In the genomic region with DNA sequence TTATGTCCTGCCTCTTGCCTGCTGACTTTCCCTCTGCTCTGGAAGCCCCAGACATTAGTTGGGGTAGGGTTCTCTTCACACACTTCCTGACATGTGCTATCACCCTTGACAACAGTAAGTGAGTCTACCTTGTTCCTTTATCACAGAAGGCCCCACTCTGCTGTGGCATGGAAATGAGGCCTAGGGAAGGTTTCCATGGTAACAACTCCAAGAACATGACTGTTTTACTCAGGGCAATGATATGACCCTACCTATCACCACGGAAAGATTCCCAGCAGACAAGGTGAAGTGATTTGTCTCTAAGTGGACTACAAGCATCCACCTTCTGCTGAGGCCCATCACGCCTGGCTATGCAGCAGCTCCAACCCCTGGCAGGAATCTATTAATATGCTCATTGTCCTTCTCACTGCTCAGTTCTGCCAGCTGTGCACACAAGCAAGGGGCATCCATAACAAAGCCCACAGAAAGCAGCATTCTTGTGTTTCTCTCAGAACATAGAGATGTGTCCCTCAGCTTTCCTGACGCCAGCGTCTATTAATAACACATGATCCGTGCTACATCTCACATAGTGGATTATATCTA, we compare ENCODE assay signal across 23 mouse cellular contexts.
DNase-seq lines count a peak whose midpoint lies in the region; ATAC-seq and TF ChIP-seq lines count a peak whose summit lies in the region.
"Had no signal": no experiment of that assay in that cellular context is flagged by ENCODE, and none has a peak within 500 bp of the region (broad histone marks: within the 10 kb centered on the region; RNA-seq: fewer than 3 reads in every experiment).

No protein-coding gene starts in this region.

- peak overlapping the region; percentile 32 for H3K27ac ChIP-seq in hindbrain, embryonic 15.5 days (replicated peaks)
- no peak overlapping the region for H3K27ac ChIP-seq in hindbrain, embryonic 11.5 days (ENCODE audit: low read depth, low read length)
- H3K27ac ChIP-seq in left cerebral cortex, adult 2 months = peak overlapping the region; percentile 50; the same call in 1 of the 2 replicates
- H3K27ac ChIP-seq in midbrain, postnatal 0 days (ENCODE audit: low read depth, low read length) = peak overlapping the region; percentile 51
- H3K27ac ChIP-seq: embryonic facial prominence, embryonic 15.5 days; heart, embryonic 10.5 days; intestine, embryonic 15.5 days; limb, embryonic 10.5 days; neural tube, embryonic 13.5 days; stomach, postnatal 0 days had no signal

- no peak for TF ChIP-seq CTCF in left cerebral cortex, adult 2 months (IDR thresholded peaks at IDR 0.05)
- TF ChIP-seq CTCF in brain, embryonic 14.5 days (IDR thresholded peaks at IDR 0.05; ENCODE audit: borderline replicate concordance, extremely low read depth, insufficient read depth, insufficient read length) = no peak
- TF ChIP-seq CTCF in midbrain, postnatal 0 days (IDR thresholded peaks at IDR 0.05) = no peak

- no peak for TF ChIP-seq POLR2A in brain, embryonic 14.5 days (IDR thresholded peaks at IDR 0.05; ENCODE audit: borderline replicate concordance, extremely low read depth, insufficient read depth, insufficient read length, poor library complexity, severe bottlenecking)

- intact Hi-C loops in left cerebral cortex, adult 2 months (cut with DNase I) = no loop called here
- intact Hi-C loops in left cerebral cortex, postnatal 36 days (cut with DNase I) = no loop called here

- peak; percentile 59; the same call in 1 of the 2 replicates for ATAC-seq in hindbrain, embryonic 15.5 days (ENCODE audit: low FRiP score, low read depth)
- no peak for ATAC-seq in hindbrain, embryonic 11.5 days (ENCODE audit: low FRiP score)
- ATAC-seq in midbrain, postnatal 0 days (ENCODE audit: low FRiP score) = peak; percentile 56; the same call in 1 of the 2 replicates
- ATAC-seq: intestine, embryonic 15.5 days had no signal

- DNase-seq in hindbrain, embryonic 11.5 days (ENCODE audit: low spot score) = no peak
- no peak for DNase-seq in left cerebral cortex, adult 2 months (ENCODE audit: extremely low spot score in 1 of 2, low spot score in 2 of 2)
- no peak for DNase-seq in left cerebral cortex, postnatal 36 days (ENCODE audit: low spot score in 2 of 2)
- DNase-seq in brain, embryonic 14.5 days (ENCODE audit: low read depth) = peak; percentile 44
- no peak for DNase-seq in midbrain, postnatal 0 days (ENCODE audit: low spot score)
- DNase-seq in right cerebral cortex, postnatal 36 days (ENCODE audit: low spot score in 2 of 2) = no peak
- DNase-seq: adrenal gland, postnatal 10 days; cerebellum, adult 8-10 months; gastrocnemius, postnatal 10 days; heart, postnatal 4 days; kidney, adult 8-10 months; kidney, postnatal 10 days; liver; lung, postnatal 4 days; thymus, adult 2 months; thymus, postnatal 4 days had no signal

- WGBS in hindbrain, embryonic 15.5 days = 77% methylated on average over 5 of the region's 5 CpGs
- WGBS in hindbrain, embryonic 11.5 days = 91% methylated on average over 5 of the region's 5 CpGs
- 64% methylated on average over 5 of the region's 5 CpGs for WGBS in midbrain, postnatal 0 days

- H3K9ac ChIP-seq in hindbrain, embryonic 15.5 days = no peak overlapping the region
- H3K9ac ChIP-seq in hindbrain, embryonic 11.5 days (ENCODE audit: low read depth, low read length) = no peak overlapping the region
- H3K9ac ChIP-seq in midbrain, postnatal 0 days (replicated peaks; ENCODE audit: low read length, poor library complexity, severe bottlenecking) = no peak overlapping the region
- H3K9ac ChIP-seq: embryonic facial prominence, embryonic 15.5 days; intestine, embryonic 15.5 days; neural tube, embryonic 13.5 days had no signal

- peaks cover 10% of the 10 kb centered on the region for H3K4me1 ChIP-seq in hindbrain, embryonic 15.5 days (replicated peaks)
- no peaks in the 10 kb centered on the region for H3K4me1 ChIP-seq in hindbrain, embryonic 11.5 days (replicated peaks; ENCODE audit: control insufficient read depth, insufficient read depth, low read length)
- H3K4me1 ChIP-seq in midbrain, postnatal 0 days (ENCODE audit: insufficient read depth, low read length) = no peaks in the 10 kb centered on the region
- H3K4me1 ChIP-seq: intestine, embryonic 15.5 days; limb, embryonic 10.5 days had no signal

- H3K4me3 ChIP-seq in hindbrain, embryonic 15.5 days = no peak overlapping the region
- H3K4me3 ChIP-seq in hindbrain, embryonic 11.5 days (ENCODE audit: low read depth, low read length) = no peak overlapping the region
- no peak overlapping the region for H3K4me3 ChIP-seq in left cerebral cortex, adult 2 months
- H3K4me3 ChIP-seq in midbrain, postnatal 0 days (ENCODE audit: low read depth, low read length) = no peak overlapping the region
- H3K4me3 ChIP-seq: embryonic facial prominence, embryonic 15.5 days; heart, embryonic 10.5 days; intestine, embryonic 15.5 days; limb, embryonic 10.5 days; neural tube, embryonic 13.5 days had no signal

- no peak overlapping the region for H3K4me2 ChIP-seq in hindbrain, embryonic 15.5 days
- no peak overlapping the region for H3K4me2 ChIP-seq in hindbrain, embryonic 11.5 days (replicated peaks; ENCODE audit: low read depth, low read length)
- no peak overlapping the region for H3K4me2 ChIP-seq in midbrain, postnatal 0 days (ENCODE audit: low read depth, low read length, poor library complexity, severe bottlenecking)
- H3K4me2 ChIP-seq: embryonic facial prominence, embryonic 15.5 days; intestine, embryonic 15.5 days; neural tube, embryonic 13.5 days had no signal

- H3K36me3 ChIP-seq in hindbrain, embryonic 15.5 days = peaks cover 14% of the 10 kb centered on the region
- peaks cover 3% of the 10 kb centered on the region; the same call in 1 of the 2 replicates for H3K36me3 ChIP-seq in hindbrain, embryonic 11.5 days (ENCODE audit: control insufficient read depth, insufficient read depth, low read length)
- H3K36me3 ChIP-seq in midbrain, postnatal 0 days (ENCODE audit: insufficient read depth, low read length) = peaks cover 22% of the 10 kb centered on the region
- H3K36me3 ChIP-seq: intestine, embryonic 15.5 days had no signal

- no peaks in the 10 kb centered on the region for H3K27me3 ChIP-seq in hindbrain, embryonic 15.5 days
- no peaks in the 10 kb centered on the region for H3K27me3 ChIP-seq in hindbrain, embryonic 11.5 days (ENCODE audit: control insufficient read depth, insufficient read depth, low read length)
- H3K27me3 ChIP-seq in midbrain, postnatal 0 days (ENCODE audit: insufficient read depth, low read length) = no peaks in the 10 kb centered on the region
- H3K27me3 ChIP-seq: embryonic facial prominence, embryonic 15.5 days; intestine, embryonic 15.5 days; neural tube, embryonic 13.5 days had no signal

- H3K9me3 ChIP-seq in hindbrain, embryonic 15.5 days = no peaks in the 10 kb centered on the region
- no peaks in the 10 kb centered on the region for H3K9me3 ChIP-seq in hindbrain, embryonic 11.5 days (ENCODE audit: control insufficient read depth, low read length)
- H3K9me3 ChIP-seq in midbrain, postnatal 0 days (ENCODE audit: low read length) = no peaks in the 10 kb centered on the region
- H3K9me3 ChIP-seq: embryonic facial prominence, embryonic 15.5 days; heart, embryonic 10.5 days; intestine, embryonic 15.5 days; limb, embryonic 10.5 days; neural tube, embryonic 13.5 days had no signal
